Mouse (Mus musculus): ENCODE data around the gene Cab39l.

Gene Cab39l

GRCm38 (mm10) chr14:59506139-59506538, 65.4 kb downstream of the Cab39l start:
- DNase-seq (ENCODE audit: low spot score) = no peak

GRCm38 (mm10) chr14:59513922-59514444, 73.2 kb downstream of the Cab39l start:
- no peak for DNase-seq (ENCODE audit: low spot score)

DNA sequence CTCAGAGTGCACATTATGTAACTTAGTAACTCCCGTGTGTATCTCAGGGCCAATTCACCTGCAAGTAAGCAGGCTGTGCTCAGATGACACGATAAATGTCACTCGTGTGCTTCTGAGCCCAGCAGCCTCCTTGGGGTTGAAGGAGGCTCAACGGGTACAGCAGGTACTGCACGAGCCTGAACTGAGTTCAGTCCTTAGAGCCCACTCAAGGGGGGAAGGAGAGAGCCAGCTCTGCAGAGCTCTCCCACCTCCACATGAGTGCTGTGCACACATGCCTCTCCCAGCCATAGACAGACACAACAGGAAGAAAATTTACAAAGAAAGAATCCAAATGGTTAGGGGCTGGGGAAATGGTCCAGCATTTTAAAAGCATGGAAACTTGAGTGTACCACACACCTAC, 85.1 kb downstream of the Cab39l start:
- DNase-seq (ENCODE audit: low spot score) = no peak

DNA sequence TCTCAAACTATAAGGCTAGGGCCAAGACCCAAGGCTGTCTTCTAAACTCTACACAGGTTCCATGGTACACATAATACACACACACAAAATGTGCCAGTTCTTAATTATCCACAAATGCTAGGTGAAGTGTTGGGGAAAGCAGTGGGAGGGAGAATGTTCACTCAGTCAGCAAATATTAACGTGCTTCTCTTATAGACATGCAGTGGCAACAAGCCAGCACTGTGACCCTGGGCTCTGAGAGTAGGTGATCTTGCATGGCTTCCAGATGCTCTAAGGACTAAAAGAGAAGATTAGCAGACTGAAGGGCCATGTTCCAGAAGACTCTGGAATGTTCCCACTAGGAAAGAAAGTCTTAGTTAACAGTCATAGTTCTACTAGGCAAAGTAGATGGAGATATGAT, 90.0 kb downstream of the Cab39l start:
- no peak for DNase-seq (ENCODE audit: low spot score)

GRCm38 (mm10) chr14:59532986-59533385, 92.2 kb downstream of the Cab39l start:
- DNase-seq (ENCODE audit: low spot score) = no peak

- DNase-seq (ENCODE audit: low spot score) = no peak
Measured at GRCm38 (mm10) chr14:59533908-59534307, 93.1 kb downstream of the Cab39l start.

GRCm38 (mm10) chr14:59537829-59538432, 97.2 kb downstream of the Cab39l start:
- no peak for DNase-seq (ENCODE audit: low spot score)

DNA sequence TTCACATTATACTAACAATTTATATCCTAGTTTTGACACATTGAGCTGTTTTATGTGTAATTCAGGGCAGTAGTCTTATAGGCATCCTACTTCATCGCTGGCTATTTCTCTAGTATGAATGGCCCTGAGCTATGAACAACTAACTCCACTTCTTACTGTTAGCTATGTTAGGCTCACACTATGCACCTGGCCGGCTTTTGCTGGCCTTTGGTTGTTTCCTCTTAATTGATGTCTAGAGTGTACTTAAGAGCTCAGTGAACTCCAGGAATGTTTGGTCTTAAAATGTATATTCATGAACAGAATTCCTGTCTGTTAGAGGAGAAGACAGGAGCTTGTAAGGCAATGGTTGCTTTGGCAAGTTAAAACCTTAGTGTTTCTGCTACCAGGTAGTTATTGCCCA, 99.5 kb downstream of the Cab39l start:
- DNase-seq (ENCODE audit: low spot score) = no peak

DNA sequence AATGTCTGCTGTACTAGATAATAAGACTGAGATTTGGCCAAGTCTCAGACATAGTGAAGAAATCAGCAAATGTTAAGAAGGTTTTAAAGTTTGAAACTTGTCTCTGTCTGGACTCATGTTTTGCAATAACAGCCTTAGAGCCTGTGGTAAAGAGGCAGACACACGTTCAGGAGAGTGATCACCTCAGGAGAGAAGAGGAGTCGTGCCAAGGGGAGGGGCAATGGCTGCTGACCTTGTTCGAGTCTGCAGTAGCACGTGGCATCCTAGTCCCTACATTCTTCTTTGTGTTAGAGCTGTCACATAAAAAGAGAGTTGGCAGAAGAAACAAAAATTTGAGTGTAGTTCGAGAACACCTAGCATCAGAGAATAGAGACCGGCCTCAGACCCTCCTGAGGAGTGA, 100.0 kb downstream of the Cab39l start:
- DNase-seq (ENCODE audit: low spot score) = no peak

- DNase-seq (ENCODE audit: low spot score) = no peak
Measured at GRCm38 (mm10) chr14:59543158-59543826, 102.5 kb downstream of the Cab39l start.

DNA sequence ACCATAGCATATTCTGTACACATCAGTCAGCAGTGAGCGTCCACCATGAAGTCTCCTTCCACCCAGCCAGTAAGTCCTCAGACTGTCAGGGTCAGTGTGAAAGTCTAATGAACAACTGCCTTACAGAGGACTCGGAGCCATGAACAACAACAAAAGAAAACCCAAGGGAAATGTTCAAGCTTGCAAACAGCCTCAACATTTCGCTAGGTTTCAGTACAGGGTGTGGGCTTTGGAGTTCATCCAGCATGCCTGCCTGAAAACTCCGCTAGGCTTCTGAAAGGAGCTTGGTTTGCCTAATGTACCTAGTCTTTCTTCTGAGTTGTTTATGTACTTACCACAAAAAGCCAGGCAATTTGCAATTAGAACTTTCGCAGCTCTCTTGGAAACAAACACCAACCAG, 103.2 kb downstream of the Cab39l start:
- DNase-seq (ENCODE audit: low spot score) = no peak

- DNase-seq (ENCODE audit: low spot score) = no peak
Measured at GRCm38 (mm10) chr14:59546162-59546880, 105.5 kb downstream of the Cab39l start.

GRCm38 (mm10) chr14:59547530-59547929, 106.8 kb downstream of the Cab39l start:
- DNase-seq (ENCODE audit: low spot score) = no peak

DNA sequence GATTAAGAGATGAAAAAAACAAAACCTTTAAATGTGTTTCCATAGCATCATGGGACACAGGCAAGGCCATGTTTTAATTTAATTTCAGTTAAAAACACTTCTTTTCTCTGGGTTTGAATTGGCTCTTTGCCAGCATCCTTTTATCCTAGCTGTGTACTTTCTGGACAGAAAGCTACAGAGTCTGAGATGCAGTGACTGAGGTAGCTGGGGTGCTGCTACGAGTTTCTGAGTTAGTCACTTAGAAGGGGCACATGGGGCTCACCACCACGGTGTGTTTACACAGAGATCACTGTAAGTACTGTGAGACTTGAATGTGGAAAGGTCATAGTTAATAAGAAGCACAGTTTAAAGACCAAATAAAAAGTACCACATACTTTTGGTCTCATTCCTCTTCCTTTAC, 107.8 kb downstream of the Cab39l start:
- DNase-seq (ENCODE audit: low spot score) = no peak

DNA sequence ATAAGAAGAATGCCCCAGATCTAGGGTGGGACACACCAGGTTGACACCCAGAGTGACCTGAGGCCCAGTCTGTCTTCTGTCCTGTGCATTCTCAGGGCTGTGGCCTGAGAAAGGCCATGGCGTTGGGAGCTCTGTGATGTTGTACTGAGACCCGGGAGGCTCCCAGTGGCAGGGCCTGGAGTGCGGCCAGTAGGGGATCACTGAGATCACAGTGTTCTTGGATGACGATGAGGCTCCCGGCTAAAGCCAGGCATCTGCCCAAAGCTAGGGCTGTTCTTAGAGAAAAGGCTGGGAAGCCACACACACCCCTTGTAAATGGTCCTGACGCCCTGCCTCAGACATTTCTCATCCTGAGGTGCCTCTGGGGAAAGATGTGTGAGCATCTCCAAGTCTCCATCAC, 108.3 kb downstream of the Cab39l start:
- DNase-seq (ENCODE audit: low spot score) = peak; percentile 50

DNA sequence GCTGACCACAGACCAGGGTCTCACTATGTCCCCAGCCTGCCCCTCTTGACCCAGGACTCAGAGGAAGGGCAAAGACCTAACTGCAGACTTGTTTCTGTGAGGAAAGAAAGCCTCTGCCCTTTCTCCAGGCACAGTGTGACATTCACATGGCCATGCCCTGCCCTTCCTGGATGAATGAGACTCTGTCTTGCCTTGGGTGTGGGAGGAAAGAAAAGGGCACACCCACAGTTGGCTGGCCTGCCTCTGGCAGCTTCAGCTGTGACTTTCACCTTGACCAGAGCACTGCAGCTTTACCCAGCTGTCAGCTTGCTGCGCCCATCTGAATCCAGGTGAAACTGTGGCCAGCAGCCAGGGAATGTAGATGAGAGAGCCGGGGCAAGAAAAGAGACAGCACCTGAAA, 110.1 kb downstream of the Cab39l start:
- no peak for DNase-seq (ENCODE audit: low spot score)

GRCm38 (mm10) chr14:59551956-59552355, 111.2 kb downstream of the Cab39l start:
- no peak for DNase-seq (ENCODE audit: low spot score)

DNA sequence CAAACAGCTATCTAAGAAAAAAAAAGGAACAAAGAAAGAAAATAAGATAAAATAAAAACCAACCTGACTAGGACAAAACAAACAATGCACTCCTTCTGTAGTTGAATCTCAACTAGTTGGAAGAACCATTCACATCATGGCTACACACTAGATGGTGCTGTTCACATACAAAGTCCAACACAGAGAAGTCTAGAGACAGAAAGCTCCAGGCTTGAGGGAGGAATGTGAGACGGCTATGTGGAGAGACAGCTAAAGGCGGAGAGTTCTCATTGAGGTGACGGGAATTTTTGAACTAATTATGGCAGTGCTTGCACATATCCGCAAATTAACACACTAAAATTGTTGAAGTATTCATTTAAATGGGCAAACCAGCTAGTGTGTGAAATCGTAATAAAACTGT, 113.3 kb downstream of the Cab39l start:
- DNase-seq (ENCODE audit: low spot score) = no peak

- no peak for DNase-seq (ENCODE audit: low spot score)
Measured at GRCm38 (mm10) chr14:59555018-59555417, 114.2 kb downstream of the Cab39l start.

- DNase-seq (ENCODE audit: low spot score) = peak; percentile 87
Measured at GRCm38 (mm10) chr14:59555928-59556531, 115.3 kb downstream of the Cab39l start.

DNA sequence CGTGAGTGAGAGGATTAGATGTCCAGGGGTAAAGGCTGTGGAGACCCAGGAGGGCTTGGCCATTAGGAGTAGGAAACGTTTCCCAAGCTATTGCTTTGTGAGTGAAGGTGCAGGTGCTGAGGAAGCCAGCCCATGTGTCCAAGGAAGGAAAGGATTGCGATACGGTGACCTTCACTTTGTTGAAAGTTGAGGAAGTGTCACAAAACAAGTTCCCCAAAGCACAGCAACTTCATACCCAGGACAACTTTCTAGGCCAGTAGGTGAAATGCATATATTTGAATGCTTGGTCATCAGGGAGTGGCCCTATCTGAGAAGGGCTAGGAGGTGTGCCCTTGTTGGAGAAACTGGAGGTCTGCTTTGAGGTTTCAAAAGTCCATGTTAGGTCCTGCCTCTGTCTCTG, 116.3 kb downstream of the Cab39l start:
- DNase-seq (ENCODE audit: low spot score) = no peak

DNA sequence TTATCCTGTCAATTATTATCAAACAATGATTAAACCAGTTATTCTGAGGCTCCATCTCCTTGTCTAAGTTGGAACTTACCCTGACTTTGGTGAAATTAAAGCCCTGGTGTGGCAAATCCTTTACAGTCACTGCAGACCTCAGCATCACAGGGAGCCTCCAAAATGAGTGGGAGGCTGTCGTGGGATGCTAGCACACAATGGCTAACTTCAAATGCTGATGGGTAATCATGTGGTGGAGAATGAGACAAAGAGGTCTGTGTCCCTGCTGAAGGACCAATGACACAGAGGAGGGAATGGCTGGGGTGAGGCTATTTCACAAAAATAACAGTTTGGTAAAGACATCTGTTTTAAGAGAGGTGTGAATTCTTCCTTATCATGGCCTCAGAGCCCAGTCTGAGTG, 117.1 kb downstream of the Cab39l start:
- no peak for DNase-seq (ENCODE audit: low spot score)

DNA sequence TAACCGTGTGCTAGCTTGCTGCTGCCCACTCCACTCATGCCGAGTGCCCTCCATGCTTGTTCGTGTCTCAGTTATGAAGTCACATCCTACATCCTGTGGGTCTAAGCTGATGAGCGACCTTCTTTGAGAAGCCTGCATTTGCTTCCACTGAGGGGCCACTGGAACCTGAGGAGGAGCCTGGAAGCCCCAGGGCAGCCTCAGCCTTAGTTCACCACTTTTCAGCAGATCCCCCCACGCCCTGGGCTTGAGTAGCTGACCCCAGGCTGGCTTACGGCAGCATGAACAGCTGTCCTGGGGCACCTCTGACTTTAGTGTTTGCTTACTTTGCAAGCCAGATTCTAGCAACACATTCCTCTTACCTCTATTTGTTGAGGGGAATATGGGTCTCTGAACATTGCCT, 126.0 kb downstream of the Cab39l start:
- DNase-seq (ENCODE audit: low spot score) = no peak

All from layer of hippocampus, adult 11-12 months (tissue).